Mouse (Mus musculus) cerebral cortex, adult 2 months (tissue): ENCODE results near the gene Pou2f2.

ENCODE experiments used
- WGBS: fragments of 180-500 bp; shearing (Covaris S2); methylation state at CpG from one replicate; pipeline ENCODE4 v1.1.7; 2018; 5-methylcytosine and 5-hydroxymethylcytosine counted together

Pou2f2 gene

GRCm38 (mm10) chr7:25105411-25106160 is 73.9 kb downstream of the Pou2f2 start:
- 14% methylated on average over 17 of the region's 17 CpGs for WGBS

DNA sequence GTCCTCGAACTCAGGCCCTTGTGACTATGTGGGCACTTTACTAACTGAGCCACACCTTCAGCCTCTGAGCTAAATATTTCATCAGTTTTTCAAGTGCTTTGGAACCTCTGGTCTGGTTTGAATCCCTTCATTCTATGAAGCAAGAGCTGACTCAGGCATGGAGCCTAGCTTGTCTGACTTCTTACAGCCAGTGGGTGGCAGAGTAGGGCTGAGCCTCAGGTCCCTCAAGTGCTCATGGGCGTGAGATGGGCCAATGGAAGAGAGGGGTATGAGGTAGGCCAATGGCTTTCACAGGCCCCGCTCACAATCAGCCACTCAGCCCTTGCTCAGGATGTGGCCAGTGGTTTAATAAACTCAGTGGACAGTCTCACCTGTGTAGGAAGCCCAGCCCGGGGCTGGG is 79.9 kb downstream of the Pou2f2 start:
- WGBS = 56% methylated on average over 4 of the region's 4 CpGs

DNA sequence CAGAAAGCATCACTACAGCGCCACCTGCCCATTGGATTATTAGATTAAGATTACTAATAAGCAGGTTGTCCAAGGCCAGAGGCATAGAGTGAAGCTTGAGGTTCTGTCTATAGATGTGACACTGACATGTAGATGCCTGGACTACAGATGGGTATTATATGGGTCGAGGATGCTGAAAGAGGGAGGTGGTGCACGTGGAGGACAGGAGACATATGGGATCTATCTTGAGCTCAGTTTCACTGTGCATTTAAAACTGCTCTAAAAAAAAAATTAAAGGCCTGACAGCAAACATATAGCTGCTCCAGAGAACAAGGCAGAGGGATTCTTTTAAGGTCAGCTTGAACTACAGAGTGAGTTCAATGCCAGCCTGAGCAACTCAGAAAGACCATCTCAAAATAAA is 81.4 kb downstream of the Pou2f2 start:
- WGBS = 66% methylated on average over 3 of the region's 3 CpGs

- WGBS = 65% methylated on average over 10 of the region's 10 CpGs
These were observed 89.7 kb downstream of the Pou2f2 start for GRCm38 (mm10) chr7:25089875-25090274.

GRCm38 (mm10) chr7:25088968-25089367 is 90.6 kb downstream of the Pou2f2 start:
- 43% methylated on average over 11 of the region's 11 CpGs for WGBS

- 35% methylated on average over 10 of the region's 10 CpGs for WGBS
These were observed 91.0 kb downstream of the Pou2f2 start for GRCm38 (mm10) chr7:25088531-25088930.

- WGBS = 69% methylated on average over 5 of the region's 5 CpGs
These were observed 91.6 kb downstream of the Pou2f2 start for GRCm38 (mm10) chr7:25087972-25088371.

- WGBS = 70% methylated on average over 10 of the region's 10 CpGs
These were observed 92.1 kb downstream of the Pou2f2 start for GRCm38 (mm10) chr7:25087256-25087912.

- WGBS = 54% methylated on average over 3 of the region's 3 CpGs
These were observed 92.9 kb downstream of the Pou2f2 start for GRCm38 (mm10) chr7:25086656-25087055.

GRCm38 (mm10) chr7:25084621-25085020 is 94.9 kb downstream of the Pou2f2 start:
- 57% methylated on average over 5 of the region's 5 CpGs for WGBS

GRCm38 (mm10) chr7:25082510-25082909 is 97.0 kb downstream of the Pou2f2 start:
- 66% methylated on average over 4 of the region's 4 CpGs for WGBS

DNA sequence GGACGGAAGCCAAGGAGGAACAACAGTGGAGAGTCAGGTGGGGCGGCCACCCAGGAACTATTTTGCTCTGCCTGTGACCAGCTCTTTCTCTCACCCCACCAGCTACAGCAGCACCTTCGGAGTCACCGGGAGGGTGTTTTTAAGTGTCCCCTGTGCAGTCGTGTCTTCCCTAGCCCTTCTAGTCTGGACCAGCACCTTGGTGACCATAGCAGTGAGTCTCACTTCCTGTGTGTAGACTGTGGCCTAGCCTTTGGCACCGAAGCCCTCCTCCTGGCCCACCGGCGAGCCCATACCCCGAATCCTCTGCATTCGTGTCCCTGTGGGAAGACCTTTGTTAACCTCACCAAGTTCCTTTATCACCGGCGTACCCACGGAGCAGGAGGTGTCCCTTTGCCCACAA is 99.1 kb downstream of the Pou2f2 start:
- WGBS = 91% methylated on average over 13 of the region's 13 CpGs

DNA sequence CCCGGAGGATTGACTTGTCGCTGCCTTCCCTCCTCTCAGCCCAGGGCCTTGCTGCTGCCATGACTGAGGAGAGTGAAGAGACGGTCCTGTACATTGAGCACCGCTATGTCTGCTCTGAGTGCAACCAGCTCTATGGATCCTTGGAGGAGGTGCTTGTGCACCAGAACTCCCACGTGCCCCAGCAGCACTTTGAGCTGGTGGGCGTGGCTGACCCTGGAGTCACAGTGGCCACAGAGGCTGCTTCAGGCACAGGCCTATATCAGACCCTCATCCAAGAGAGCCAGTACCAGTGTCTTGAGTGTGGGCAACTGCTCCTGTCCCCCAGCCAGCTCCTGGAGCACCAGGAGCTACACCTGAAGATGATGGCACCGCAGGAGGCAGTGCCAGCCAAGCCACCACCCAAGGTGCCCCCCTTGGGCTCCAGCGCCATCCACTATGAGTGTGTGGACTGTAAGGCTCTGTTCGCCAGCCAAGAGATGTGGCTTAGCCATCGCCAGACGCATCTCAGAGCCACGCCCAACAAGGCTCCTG is 100.0 kb downstream of the Pou2f2 start:
- 77% methylated on average over 12 of the region's 12 CpGs for WGBS

- under 1% methylated on average over 30 of the region's 33 CpGs for WGBS
These were observed 102.1 kb downstream of the Pou2f2 start for GRCm38 (mm10) chr7:25077414-25077755.

DNA sequence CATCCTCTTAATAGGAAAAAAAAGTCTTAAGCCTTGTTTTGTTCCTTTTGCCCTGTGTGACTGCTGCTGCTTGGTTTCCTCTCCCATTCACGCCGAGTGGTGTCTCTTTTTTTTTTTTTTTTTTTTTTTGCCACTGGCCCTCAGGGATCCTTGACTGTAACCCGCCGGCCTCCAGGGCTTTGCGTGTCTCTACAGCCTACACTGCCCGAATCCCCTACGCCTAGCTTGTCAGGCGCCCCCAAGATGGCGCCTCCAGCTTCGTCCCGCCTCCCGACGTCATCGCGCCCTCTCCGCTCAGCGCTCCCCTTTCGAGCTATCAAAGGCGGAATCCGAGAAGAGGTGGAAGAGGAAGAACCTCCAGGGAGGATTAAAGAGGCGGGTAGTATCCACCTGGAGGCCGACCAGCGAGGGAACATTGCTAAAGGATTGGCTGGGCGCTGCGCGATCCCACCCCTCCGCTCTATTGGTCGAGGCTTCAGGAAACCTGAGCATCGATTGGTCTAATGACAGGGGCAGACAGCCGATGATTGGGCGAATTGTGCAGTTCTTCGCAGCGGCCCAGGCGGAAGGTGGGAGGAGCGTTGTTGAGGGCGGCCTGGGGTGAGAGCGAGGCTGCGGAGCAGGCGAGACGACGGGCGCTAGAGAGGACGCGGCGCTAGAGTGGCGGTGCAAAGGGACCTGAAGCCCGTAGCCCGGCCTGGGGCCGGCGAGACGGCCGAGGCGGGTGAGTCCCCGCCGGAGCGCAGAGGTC is 102.7 kb downstream of the Pou2f2 start:
- under 1% methylated on average over 55 of the region's 56 CpGs for WGBS

DNA sequence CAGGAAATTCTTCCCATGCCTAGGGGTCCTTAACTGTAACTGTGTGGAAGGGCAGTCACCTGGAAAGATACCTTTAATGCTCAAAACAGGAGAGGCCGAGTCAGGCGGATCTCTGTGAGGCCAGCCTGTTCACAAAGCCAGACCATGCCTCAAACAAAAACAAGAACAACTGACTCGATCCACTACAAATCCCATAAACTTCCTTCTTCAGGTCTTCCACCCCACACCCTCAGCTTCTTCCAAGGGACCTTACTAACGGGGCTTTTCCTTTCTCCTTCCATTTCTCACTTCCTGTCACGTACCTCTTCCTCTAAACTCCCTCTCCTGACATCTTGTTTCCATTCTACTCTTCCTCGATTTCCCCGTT is 103.2 kb downstream of the Pou2f2 start:
- WGBS = 15% methylated on average over 7 of the region's 7 CpGs

DNA sequence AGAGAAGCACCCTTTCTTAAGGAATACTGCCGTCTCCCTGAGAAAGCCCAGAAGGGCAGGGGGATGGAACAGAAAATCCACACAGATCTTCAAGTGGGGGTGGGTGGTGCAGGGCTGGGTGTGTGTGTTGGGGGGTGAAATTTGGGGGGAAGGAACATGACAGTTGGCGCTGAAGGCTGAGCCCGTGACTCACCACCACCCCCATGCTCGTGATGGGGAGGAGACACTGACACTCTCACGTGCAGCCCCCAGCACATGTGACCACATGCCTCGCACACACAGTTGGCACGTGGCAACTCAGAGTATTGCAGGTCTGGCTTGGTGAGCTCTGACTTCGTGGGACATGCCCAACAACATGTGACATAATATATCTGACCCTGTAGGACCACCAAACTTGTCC is 105.6 kb downstream of the Pou2f2 start:
- 38% methylated on average over 8 of the region's 8 CpGs for WGBS

GRCm38 (mm10) chr7:25072716-25073390 is 106.7 kb downstream of the Pou2f2 start:
- under 1% methylated on average over 23 of the region's 33 CpGs for WGBS

- WGBS = 2% methylated on average over 26 of the region's 28 CpGs
These were observed 107.4 kb downstream of the Pou2f2 start, which contains the start of the genes Grik5 and Zfp574 for GRCm38 (mm10) chr7:25071979-25072715. TSS of gene Grik5 (minus strand) at chr7:25072346. TSS of gene Zfp574 (plus strand) at chr7:25072567.

GRCm38 (mm10) chr7:25068724-25069123 is 110.8 kb downstream of the Pou2f2 start:
- 16% methylated on average over 2 of the region's 2 CpGs for WGBS
